Mouse (Mus musculus) CH12.LX (cell line): ENCODE results near the gene Timm10. TPM values are rescaled to one million over a fixed set of nuclear protein-coding genes. Genes with fewer than 3 reads are reported as not detected.

Experiments used
- DNase-seq: peaks from one replicate; pipeline ENCODE4 v3.0.0-alpha.2; 2013; ENCODE audit errors: extremely low read depth
- H3K27ac ChIP-seq: 2 replicates; pipeline ENCODE4 v1.5.1; 2012; ENCODE audit warnings: low read depth, mild to moderate bottlenecking, control low read depth, moderate library complexity; ENCODE audit not compliant: insufficient read depth
- H3K27me3 ChIP-seq: replicated peaks from 2 replicates; pipeline ENCODE3; 2012; ENCODE audit warnings: inconsistent platforms
- H3K36me3 ChIP-seq, 2 experiments: replicated peaks in 1 of 2; 2 replicates each; pipeline versions ENCODE3 to v1.6.1; 2012; ENCODE audit warnings: inconsistent platforms in 1 of 2, low read length in 1 of 2, mild to moderate bottlenecking in 1 of 2, mixed read lengths in 1 of 2, moderate library complexity in 1 of 2; ENCODE audit not compliant: control insufficient read depth in 1 of 2, insufficient read depth in 1 of 2
- H3K4me1 ChIP-seq, 2 experiments: 2 replicates each; pipeline ENCODE4 v1.6.1; 2012; ENCODE audit warnings: inconsistent platforms in 1 of 2, moderate library complexity in 1 of 2; ENCODE audit not compliant: insufficient read depth in 2 of 2, control insufficient read depth in 1 of 2
- H3K4me2 ChIP-seq: 2 replicates; pipeline ENCODE4 v1.6.1; 2012; ENCODE audit warnings: low read depth, mild to moderate bottlenecking, control low read depth; ENCODE audit not compliant: poor library complexity, insufficient read depth, severe bottlenecking
- H3K4me3 ChIP-seq, 3 experiments: fragments of 150-350 bp in 1 of 3; sonication (generic) in 1 of 3; replicated peaks in 1 of 3; 2 replicates each; pipeline versions ENCODE3 to v1.5.1; 2011 to 2012; ENCODE audit warnings: low read depth in 2 of 3, low read length in 2 of 3, mild to moderate bottlenecking in 2 of 3, moderate library complexity in 2 of 3, control low read depth in 1 of 3, improper control_type of control experiment in 1 of 3, inconsistent platforms in 1 of 3, mixed read lengths in 1 of 3; ENCODE audit not compliant: poor library complexity in 1 of 3
- H3K79me2 ChIP-seq: replicated peaks from 2 replicates; pipeline ENCODE4 v1.6.1; 2012; ENCODE audit warnings: mild to moderate bottlenecking, moderate library complexity; ENCODE audit not compliant: control insufficient read depth, poor library complexity, insufficient read depth, severe bottlenecking; ENCODE audit errors: extremely low read depth
- H3K9ac ChIP-seq: 2 replicates; pipeline ENCODE4 v1.6.1; 2012; ENCODE audit warnings: low read depth, mild to moderate bottlenecking, control low read depth, moderate library complexity; ENCODE audit not compliant: insufficient read depth
- H3K9me3 ChIP-seq: replicated peaks from 2 replicates; pipeline ENCODE3; 2012; ENCODE audit warnings: low read length, inconsistent platforms, mixed read lengths
- CHD1 ChIP-seq: IDR thresholded peaks from 2 replicates; pipeline ENCODE4 v1.6.1; 2012; ENCODE audit warnings: low read depth, low read length, improper control_type of control experiment, inconsistent platforms
- CHD2 ChIP-seq: IDR thresholded peaks from 2 replicates; pipeline ENCODE4 v1.6.1; 2011; ENCODE audit warnings: low read length, improper control_type of control experiment
- CTCF ChIP-seq, 2 experiments: IDR thresholded peaks in 1 of 2; conservative IDR thresholded peaks in 1 of 2; 2 replicates each; pipeline ENCODE4 v1.5.1; 2011 to 2012; ENCODE audit warnings: low read depth in 2 of 2, low read length in 2 of 2, improper control_type of control experiment in 1 of 2, inconsistent platforms in 1 of 2, mild to moderate bottlenecking in 1 of 2, moderate library complexity in 1 of 2
- E2F4 ChIP-seq: IDR thresholded peaks from 2 replicates; pipeline ENCODE4 v1.6.1; 2011; ENCODE audit warnings: low read depth, low read length, improper control_type of control experiment; ENCODE audit not compliant: insufficient replicate concordance
- ELF1 ChIP-seq: IDR thresholded peaks from 2 replicates; pipeline ENCODE4 v1.6.1; 2014; ENCODE audit warnings: low read depth, mild to moderate bottlenecking, inconsistent platforms, low read length, improper control_type of control experiment
- EP300 ChIP-seq: IDR thresholded peaks from 2 replicates; pipeline ENCODE4 v1.6.1; 2011; ENCODE audit warnings: low read length, improper control_type of control experiment
- GABPA ChIP-seq: IDR thresholded peaks from 2 replicates; pipeline ENCODE4 v1.6.1; 2012; ENCODE audit warnings: low read depth, low read length, improper control_type of control experiment, inconsistent platforms; ENCODE audit not compliant: insufficient replicate concordance
- IRF4 ChIP-seq: IDR thresholded peaks from 2 replicates; pipeline ENCODE4 v1.6.1; 2014; ENCODE audit warnings: low read depth, mild to moderate bottlenecking, inconsistent platforms, low read length, improper control_type of control experiment
- MAX ChIP-seq: IDR thresholded peaks from 2 replicates; pipeline ENCODE4 v1.6.1; 2011; ENCODE audit warnings: low read length, improper control_type of control experiment
- MXI1 ChIP-seq: IDR thresholded peaks from 2 replicates; pipeline ENCODE4 v1.6.1; 2011; ENCODE audit warnings: mild to moderate bottlenecking, low read depth, low read length, improper control_type of control experiment
- NRF1 ChIP-seq: IDR thresholded peaks from 2 replicates; pipeline ENCODE4 v1.6.1; 2014; ENCODE audit warnings: low read depth, mild to moderate bottlenecking, inconsistent platforms, low read length, improper control_type of control experiment, moderate library complexity
- POLR2A ChIP-seq: IDR thresholded peaks from 2 replicates; pipeline ENCODE4 v1.6.1; 2011; ENCODE audit warnings: low read depth, mild to moderate bottlenecking, improper control_type of control experiment, low read length
- RAD21 ChIP-seq: IDR thresholded peaks from 2 replicates; pipeline ENCODE4 v1.6.1; 2011; ENCODE audit warnings: low read depth, mild to moderate bottlenecking, low read length, improper control_type of control experiment, moderate library complexity
- RCOR1 ChIP-seq: conservative IDR thresholded peaks from 2 replicates; pipeline ENCODE4 v1.6.1; 2012; ENCODE audit warnings: low read depth, mild to moderate bottlenecking, inconsistent platforms, low read length, improper control_type of control experiment
- SIN3A ChIP-seq: IDR thresholded peaks from 2 replicates; pipeline ENCODE4 v1.6.1; 2012; ENCODE audit warnings: low read length, improper control_type of control experiment, inconsistent platforms
- SMC3 ChIP-seq: IDR thresholded peaks from 2 replicates; pipeline ENCODE4 v1.6.1; 2011; ENCODE audit warnings: low read depth, low read length, improper control_type of control experiment
- TCF12 ChIP-seq: IDR thresholded peaks from 2 replicates; pipeline ENCODE4 v1.6.1; 2014; ENCODE audit warnings: low read depth, mild to moderate bottlenecking, inconsistent platforms, low read length, improper control_type of control experiment
- USF1 ChIP-seq: IDR thresholded peaks from 2 replicates; pipeline ENCODE4 v1.6.1; 2014; ENCODE audit warnings: low read depth, mild to moderate bottlenecking, inconsistent platforms, low read length, improper control_type of control experiment
- USF2 ChIP-seq: conservative IDR thresholded peaks from 2 replicates; pipeline ENCODE4 v1.6.1; 2011; ENCODE audit warnings: low read depth, low read length, improper control_type of control experiment
- ZKSCAN1 ChIP-seq: IDR thresholded peaks from 2 replicates; pipeline ENCODE4 v1.6.1; 2012; ENCODE audit warnings: low read depth, inconsistent platforms, low read length, improper control_type of control experiment, borderline replicate concordance
- ZMIZ1 ChIP-seq: IDR thresholded peaks from 2 replicates; pipeline ENCODE4 v1.6.1; 2012; ENCODE audit warnings: low read depth, mild to moderate bottlenecking, inconsistent platforms, low read length, improper control_type of control experiment
- dilution Hi-C: fragments of 300-500 bp; cut with MboI; formaldehyde crosslinking; loops from 2 replicates; pipeline ENCODE4 v1.14.3; 2020; ENCODE audit warnings: low sequenced_read_pairs; ENCODE audit not compliant: extremely low pct_unique_long_range_greater_than_20kb, extremely low pct_ligation_motif_present
- in situ Hi-C: fragments of 300-500 bp; cut with MboI; formaldehyde crosslinking; loops from 3 replicates; pipeline ENCODE4 v1.14.3; 2019; ENCODE audit warnings: low sequenced_read_pairs, low pct_ligation_motif_present, low pct_unique_long_range_greater_than_20kb, mixed read lengths
- polyA plus RNA-seq: library from polyadenylated mRNA; unstranded; fragments of >175 nt; gene quantifications from 2 replicates; pipeline ENCODE4 v1.2.1, GENCODE M21; 2012; ENCODE audit warnings: low read depth; ENCODE audit not compliant: insufficient read length
- total RNA-seq, 2 experiments: library from RNA; depleted of rRNA; stranded (reverse); fragments of 300-350 nt in 1 of 2; fragments of >200 nt in 1 of 2; gene quantifications; 2 replicates each; pipeline ENCODE4 v1.2.3; 2012 to 2014

The Timm10 gene
- total and polyA plus RNA-seq, 3 experiments = 77.7 to 115 (median 81.2) TPM

DNA sequence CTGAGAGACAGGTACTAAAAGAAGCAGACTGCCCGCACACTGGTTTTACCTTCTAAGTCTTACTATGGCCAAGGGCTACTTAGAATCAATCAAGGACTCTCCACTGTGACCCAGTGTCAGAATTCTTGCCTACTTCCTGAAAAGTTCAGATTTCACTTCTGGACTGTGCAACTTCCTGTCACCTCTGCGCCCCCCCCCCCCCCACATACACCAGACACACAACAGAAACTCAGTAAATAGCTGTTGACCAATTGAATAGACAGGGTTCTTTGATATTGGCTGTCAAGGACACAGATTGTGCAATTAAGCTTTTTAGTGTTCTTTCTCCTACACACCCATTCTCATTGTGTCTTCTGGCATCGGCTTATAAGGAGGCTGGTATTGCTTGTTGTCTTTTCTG lies 38.5 kb upstream of the Timm10 start:
- in situ Hi-C loops = no loop called here
- Histone ChIP-seq H3K79me2 (no peaks in the 10 kb centered on the region), H3K4me1 (peaks cover 0 to 24% of the 10 kb centered on the region in 2 experiments; a peak in 2 of 4 replicates)

DNA sequence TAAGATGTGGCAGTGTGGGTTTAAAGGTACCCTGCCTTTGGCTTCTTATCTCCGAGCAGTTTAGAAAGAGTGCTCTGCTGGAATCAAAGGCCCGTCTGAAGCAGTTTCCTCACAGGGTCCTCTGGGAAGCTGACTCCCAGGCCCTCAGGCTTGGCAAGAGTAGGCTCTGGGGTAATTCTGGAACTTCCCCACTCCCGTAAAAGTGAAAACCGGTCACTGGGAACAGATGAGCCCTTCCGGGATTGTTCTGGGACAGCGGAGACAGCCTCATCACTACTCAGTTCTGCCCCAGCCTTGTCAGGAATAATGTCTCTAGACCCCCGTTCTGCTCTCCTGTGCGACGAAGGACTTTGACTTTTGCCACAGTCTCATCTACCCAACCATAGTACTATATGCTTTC lies 36.4 kb upstream of the Timm10 start:
- Histone ChIP-seq H3K79me2 (no peaks in the 10 kb centered on the region), H3K9me3 (peaks cover 9% of the 10 kb centered on the region), H3K9ac (no peak overlapping the region), H3K27me3 (no peaks in the 10 kb centered on the region), H3K27ac (no peak overlapping the region), H3K4me1 (peaks cover 0 to 13% of the 10 kb centered on the region in 2 experiments; a peak in 2 of 4 replicates), H3K36me3 (no peaks in the 10 kb centered on the region), H3K4me3 (no peak overlapping the region), H3K4me2 (no peak overlapping the region)
- in situ Hi-C loops = no loop called here
- TF ChIP-seq CHD2 (no peak), ZMIZ1 (no peak), IRF4 (no peak), ZKSCAN1 (no peak), E2F4 (no peak), MXI1 (no peak), CTCF (conservative IDR thresholded peaks at IDR 0.05 in 1 of 2, IDR thresholded peaks at IDR 0.05 in 1 of 2; ENCODE audit: low read depth in 2 of 2, low read length in 2 of 2) (no peak), USF1 (no peak)
- DNase-seq = no peak
- dilution Hi-C loops = no loop called here

More for the DNA sequence above, 38.5 kb upstream of the Timm10 start:
- no peak overlapping the region for H3K4me3 ChIP-seq
- dilution Hi-C loops = no loop called here
- no peak for TF ChIP-seq SMC3
- TF ChIP-seq USF2 = no peak
- TF ChIP-seq TCF12 = no peak
- TF ChIP-seq IRF4 = no peak
- TF ChIP-seq RAD21 = no peak
- TF ChIP-seq POLR2A = no peak
- TF ChIP-seq MAX = no peak
- TF ChIP-seq NRF1 = no peak
- TF ChIP-seq CHD2 = no peak
- TF ChIP-seq GABPA = no peak
- no peak for TF ChIP-seq SIN3A
- TF ChIP-seq RCOR1 = no peak
- no peak for TF ChIP-seq USF1
- TF ChIP-seq EP300 = no peak
- no peak for TF ChIP-seq ELF1
- no peak for TF ChIP-seq CHD1
- H3K4me2 ChIP-seq = no peak overlapping the region
- no peaks in the 10 kb centered on the region for H3K9me3 ChIP-seq
- no peaks in the 10 kb centered on the region for H3K27me3 ChIP-seq
- no peak for DNase-seq
- H3K27ac ChIP-seq = no peak overlapping the region
- H3K36me3 ChIP-seq = no peaks in the 10 kb centered on the region
- H3K9ac ChIP-seq = no peak overlapping the region
